Mouse (Mus musculus): ENCODE measurements around the gene Gm8369. TPM values are rescaled to one million over a fixed set of nuclear protein-coding genes. Genes with fewer than 3 reads are reported as not detected.
"Not testable (repeated sequence)": the region's sequence is repeated elsewhere in the genome, so short reads cannot be mapped to it uniquely, and the experiment has no call there.

Gene Gm8369
- polyA plus RNA-seq, 1 experiment from 2014 or later, result not detected

- no peak overlapping the region for H3K27ac ChIP-seq
- no peak overlapping the region for H3K4me3 ChIP-seq (replicated peaks)
- no peaks in the 10 kb centered on the region for H3K9me3 ChIP-seq (replicated peaks)
- H3K4me2 ChIP-seq, result no peak overlapping the region
- H3K27me3 ChIP-seq, result no peaks in the 10 kb centered on the region
- H3K9ac ChIP-seq, result no peak overlapping the region
- 69% methylated on average over 5 of the region's 5 CpGs for WGBS (ENCODE audit: insufficient replicate concordance)
- no peak for ATAC-seq (ENCODE audit: low read depth)
- no peak for DNase-seq
- H3K36me3 ChIP-seq, result no peaks in the 10 kb centered on the region
- H3K4me1 ChIP-seq (replicated peaks), result no peaks in the 10 kb centered on the region
Measured at GRCm38 (mm10) chr19:11554726-11555125, 69.0 kb downstream of the Gm8369 start.

DNA sequence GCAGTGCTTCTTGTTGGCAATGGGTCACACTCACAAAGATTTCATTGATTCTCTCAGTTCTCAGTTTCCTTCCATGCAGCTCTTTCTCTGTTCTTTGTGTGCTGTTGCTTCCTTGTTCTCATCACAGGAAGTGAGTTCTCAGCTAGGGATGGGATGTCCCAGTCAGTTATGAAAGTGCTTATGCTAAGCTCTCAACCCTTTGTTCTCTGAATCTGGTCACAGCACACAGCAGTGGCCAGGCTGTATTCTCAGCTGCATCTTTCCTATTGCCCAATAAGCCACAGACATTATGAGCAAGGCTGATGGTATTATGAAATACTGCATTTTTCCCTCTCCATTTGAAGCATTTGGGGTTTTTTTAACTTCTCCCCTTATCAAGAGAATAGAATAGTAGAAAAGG, 73.8 kb downstream of the Gm8369 start:
- not testable (repeated sequence) for H3K9me3 ChIP-seq (replicated peaks); DNase-seq; H3K36me3 ChIP-seq; H3K4me1 ChIP-seq (replicated peaks); H3K27ac ChIP-seq; H3K27me3 ChIP-seq; H3K4me2 ChIP-seq; H3K4me3 ChIP-seq (replicated peaks); H3K9ac ChIP-seq; ATAC-seq (ENCODE audit: low read depth)

Other genes starting within 250 kb of the Gm8369 start
- gene Ms4a1, start 219.7 kb upstream of the Gm8369 start, polyA plus RNA-seq (2015; fragmentation: Nextera tagmentation; extraction: Ambion mirVana), result not detected in 2 replicates
- not detected in 2 replicates for gene Ms4a5, start 202.1 kb upstream of the Gm8369 start, polyA plus RNA-seq (2015; fragmentation: Nextera tagmentation; extraction: Ambion mirVana)
- 0.03 TPM in 1 of 2 replicates, not detected in the other for gene Ms4a14, start 171.5 kb upstream of the Gm8369 start, polyA plus RNA-seq (2015; fragmentation: Nextera tagmentation; extraction: Ambion mirVana)
- 1.1 and 1.5 TPM in 2 replicates for gene Ms4a7, start 149.8 kb upstream of the Gm8369 start, polyA plus RNA-seq (2015; fragmentation: Nextera tagmentation; extraction: Ambion mirVana)
- gene Ms4a4a, start 110.4 kb upstream of the Gm8369 start, polyA plus RNA-seq (2015; fragmentation: Nextera tagmentation; extraction: Ambion mirVana), result 0.63 and 1.3 TPM in 2 replicates
- 0.78 and 0.83 TPM in 2 replicates for gene Ms4a4c, start 81.2 kb upstream of the Gm8369 start, polyA plus RNA-seq (2015; fragmentation: Nextera tagmentation; extraction: Ambion mirVana)
- 0.39 and 0.58 TPM in 2 replicates for gene Ms4a4b, start 42.4 kb upstream of the Gm8369 start, polyA plus RNA-seq (2015; fragmentation: Nextera tagmentation; extraction: Ambion mirVana)
- 5.2 and 5.7 TPM in 2 replicates for gene Ms4a6c, start 16.6 kb upstream of the Gm8369 start, polyA plus RNA-seq (2015; fragmentation: Nextera tagmentation; extraction: Ambion mirVana)
- gene Ms4a6b, start 30.6 kb downstream of the Gm8369 start, polyA plus RNA-seq (2015; fragmentation: Nextera tagmentation; extraction: Ambion mirVana), result 2.2 and 2.5 TPM in 2 replicates
- gene Ms4a4d, start 50.9 kb downstream of the Gm8369 start, polyA plus RNA-seq (2015; fragmentation: Nextera tagmentation; extraction: Ambion mirVana), result 0.21 TPM in 2 replicates
- 3.0 and 3.6 TPM in 2 replicates for gene Ms4a6d, start 118.9 kb downstream of the Gm8369 start, polyA plus RNA-seq (2015; fragmentation: Nextera tagmentation; extraction: Ambion mirVana)
- 0.90 and 1.3 TPM in 2 replicates for gene Ms4a2, start 137.8 kb downstream of the Gm8369 start, polyA plus RNA-seq (2015; fragmentation: Nextera tagmentation; extraction: Ambion mirVana)
- 14.7 and 15.1 TPM in 2 replicates for gene Ms4a3, start 154.9 kb downstream of the Gm8369 start, polyA plus RNA-seq (2015; fragmentation: Nextera tagmentation; extraction: Ambion mirVana)
- 0.49 TPM in 1 of 2 replicates, not detected in the other for gene Oosp2, start 174.6 kb downstream of the Gm8369 start, polyA plus RNA-seq (2015; fragmentation: Nextera tagmentation; extraction: Ambion mirVana)
- gene Oosp1, start 205.2 kb downstream of the Gm8369 start, polyA plus RNA-seq (2015; fragmentation: Nextera tagmentation; extraction: Ambion mirVana), result not detected in 2 replicates
- not detected in 2 replicates for gene Oosp3, start 211.1 kb downstream of the Gm8369 start, polyA plus RNA-seq (2015; fragmentation: Nextera tagmentation; extraction: Ambion mirVana)

Measured in liver, embryonic 13.5 days (tissue).